Mouse (Mus musculus) hindbrain, embryonic 12.5 days (tissue): ENCODE measurements around the gene Pde4d. TPM values are rescaled to one million over a fixed set of nuclear protein-coding genes. Genes with fewer than 3 reads are reported as not detected.

Experiments used
- ATAC-seq: fragments of 200-750 bp; cut with Nextera tagmentation; 2 replicates; pipeline ENCODE4 v1.8.0; 2017; ENCODE audit warnings: moderate TSS enrichment; ENCODE audit not compliant: low FRiP score
- H3K27ac ChIP-seq: fragments of 300-500 bp; sonication (generic); 2 replicates; pipeline ENCODE4 v1.5.1; 2016; ENCODE audit warnings: mild to moderate bottlenecking
- H3K27me3 ChIP-seq: fragments of 300-500 bp; sonication (generic); 2 replicates; pipeline ENCODE4 v1.6.1; 2016; ENCODE audit warnings: mild to moderate bottlenecking
- H3K36me3 ChIP-seq: fragments of 300-500 bp; sonication (generic); 2 replicates; pipeline ENCODE4 v1.6.1; 2016; ENCODE audit warnings: mild to moderate bottlenecking
- H3K4me1 ChIP-seq: fragments of 300-500 bp; sonication (generic); 2 replicates; pipeline ENCODE4 v1.6.1; 2016
- H3K4me2 ChIP-seq: fragments of 300-500 bp; sonication (generic); replicated peaks from 2 replicates; pipeline ENCODE4 v1.6.1; 2016; ENCODE audit warnings: mild to moderate bottlenecking
- H3K4me3 ChIP-seq: fragments of 300-500 bp; sonication (generic); 2 replicates; pipeline ENCODE4 v1.5.1; 2016; ENCODE audit warnings: mild to moderate bottlenecking
- H3K9ac ChIP-seq: fragments of 300-500 bp; sonication (generic); 2 replicates; pipeline ENCODE4 v1.6.1; 2016; ENCODE audit warnings: mild to moderate bottlenecking, moderate library complexity
- H3K9me3 ChIP-seq: fragments of 300-500 bp; sonication (generic); replicated peaks from 2 replicates; pipeline ENCODE4 v1.6.1; 2016; ENCODE audit warnings: mild to moderate bottlenecking
- WGBS: fragments of 180-500 bp; shearing (Covaris S2); methylation state at CpG from one replicate; pipeline ENCODE4 v1.1.7; 2016; 5-methylcytosine and 5-hydroxymethylcytosine counted together
- polyA plus RNA-seq: library from polyadenylated mRNA; unstranded; fragments of >200 nt; fragmentation: Nextera tagmentation; extraction: Ambion mirVana; gene quantifications from 2 replicates; pipeline ENCODE4 v1.2.1, GENCODE M21; 2016

The Pde4d gene
- polyA plus RNA-seq, 1 experiment from 2014 or later: 20.6 TPM

DNA sequence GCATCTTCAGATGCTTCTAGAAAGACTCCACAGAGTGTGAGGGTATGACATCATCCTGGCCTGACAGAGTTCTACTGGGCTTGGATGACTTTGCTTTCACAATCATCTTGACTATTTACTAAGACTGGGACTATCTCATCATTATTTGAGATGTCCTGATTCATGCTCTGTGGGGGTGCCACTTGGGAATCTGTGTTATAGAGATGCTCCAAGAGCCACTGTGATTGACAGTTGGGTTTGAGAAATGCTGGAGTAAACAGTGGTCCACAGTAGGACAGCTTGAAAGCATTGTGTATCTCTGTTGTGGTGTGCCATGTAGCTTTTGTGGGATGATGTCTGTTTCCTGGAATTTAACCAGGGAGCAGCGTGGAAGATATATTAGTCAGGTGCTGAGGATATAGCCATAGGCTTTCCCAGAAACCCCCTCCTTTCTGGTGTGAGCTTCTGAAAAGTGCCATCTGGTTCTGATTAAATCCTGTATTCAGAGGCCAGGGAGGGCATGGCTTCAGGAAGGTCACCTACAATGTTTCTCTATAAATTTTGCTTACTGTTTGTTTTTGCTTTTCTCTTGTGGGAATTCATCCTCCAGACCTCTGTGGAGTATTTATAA lies 89.1 kb downstream of the Pde4d start:
- no peak for ATAC-seq
- Histone ChIP-seq H3K9me3 (no peaks in the 10 kb centered on the region), H3K27me3 (no peaks in the 10 kb centered on the region), H3K27ac (no peak overlapping the region), H3K4me2 (no peak overlapping the region), H3K9ac (no peak overlapping the region), H3K4me3 (no peak overlapping the region), H3K4me1 (no peaks in the 10 kb centered on the region), H3K36me3 (no peaks in the 10 kb centered on the region)
- 63% methylated on average over 1 of the region's 1 CpGs for WGBS

GRCm38 (mm10) chr13:108541488-108541887 lies 91.7 kb downstream of the Pde4d start:
- no peaks in the 10 kb centered on the region for H3K9me3 ChIP-seq
- H3K9ac ChIP-seq: no peak overlapping the region
- no peaks in the 10 kb centered on the region for H3K27me3 ChIP-seq
- 93% methylated on average over 3 of the region's 3 CpGs for WGBS
- H3K4me3 ChIP-seq: no peak overlapping the region
- H3K4me2 ChIP-seq: no peak overlapping the region
- no peak overlapping the region for H3K27ac ChIP-seq
- H3K4me1 ChIP-seq: no peaks in the 10 kb centered on the region
- no peaks in the 10 kb centered on the region for H3K36me3 ChIP-seq
- no peak for ATAC-seq

DNA sequence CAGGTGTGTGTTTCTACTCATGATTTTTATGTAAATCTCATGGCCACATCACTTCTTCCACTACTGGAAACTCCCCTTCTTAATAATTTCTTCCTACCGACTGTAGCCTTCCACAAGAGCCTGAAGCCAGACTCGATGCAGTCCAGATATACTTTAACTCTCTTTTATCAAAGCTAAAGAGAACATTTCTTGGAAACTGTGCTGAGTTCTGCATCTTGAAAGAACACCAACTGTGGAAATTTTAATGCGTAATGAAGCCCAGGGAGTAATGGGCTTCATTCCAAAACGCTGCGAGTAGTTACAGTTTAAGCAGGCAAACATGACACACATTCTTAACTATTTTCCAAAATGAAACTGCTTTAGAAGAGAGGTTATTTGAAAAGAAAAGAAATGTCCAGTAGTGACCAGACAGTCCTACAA lies 92.6 kb downstream of the Pde4d start:
- no peak overlapping the region for H3K4me2 ChIP-seq
- 85% methylated on average over 5 of the region's 5 CpGs for WGBS
- ATAC-seq: no peak
- H3K4me3 ChIP-seq: no peak overlapping the region
- no peaks in the 10 kb centered on the region for H3K9me3 ChIP-seq
- H3K4me1 ChIP-seq: no peaks in the 10 kb centered on the region
- no peak overlapping the region for H3K27ac ChIP-seq
- H3K27me3 ChIP-seq: no peaks in the 10 kb centered on the region
- H3K36me3 ChIP-seq: no peaks in the 10 kb centered on the region
- no peak overlapping the region for H3K9ac ChIP-seq

DNA sequence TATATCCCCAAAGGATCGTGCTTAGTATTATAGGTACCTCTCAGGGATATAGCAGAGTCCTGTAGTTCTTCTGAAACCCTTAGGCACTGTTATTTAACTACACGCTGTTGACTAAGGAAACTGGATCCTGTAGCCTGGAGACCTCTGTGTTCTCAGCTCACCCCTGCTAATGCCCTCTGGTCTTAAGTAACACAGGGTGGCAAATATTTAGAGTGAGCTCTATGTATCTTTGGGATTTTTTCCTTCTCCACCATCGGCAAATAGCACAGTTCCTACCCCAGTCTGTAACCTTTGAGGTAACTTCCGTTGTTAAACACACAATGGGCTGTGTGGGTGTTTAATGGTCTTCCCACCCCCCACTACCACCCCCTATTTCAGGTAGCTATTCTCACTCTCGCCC lies 102.5 kb downstream of the Pde4d start:
- H3K36me3 ChIP-seq: no peaks in the 10 kb centered on the region
- no peak overlapping the region for H3K4me3 ChIP-seq

GRCm38 (mm10) chr13:108552995-108553394 lies 103.2 kb downstream of the Pde4d start:
- WGBS: 79% methylated on average over 5 of the region's 5 CpGs
- no peak for ATAC-seq
- no peak overlapping the region for H3K27ac ChIP-seq
- H3K27me3 ChIP-seq: no peaks in the 10 kb centered on the region
- H3K9ac ChIP-seq: no peak overlapping the region
- H3K4me3 ChIP-seq: no peak overlapping the region
- H3K4me2 ChIP-seq: no peak overlapping the region
- H3K4me1 ChIP-seq: no peaks in the 10 kb centered on the region
- no peaks in the 10 kb centered on the region for H3K36me3 ChIP-seq
- H3K9me3 ChIP-seq: no peaks in the 10 kb centered on the region

More for the DNA sequence above, 102.5 kb downstream of the Pde4d start:
- no peak overlapping the region for H3K27ac ChIP-seq
- H3K4me1 ChIP-seq: no peaks in the 10 kb centered on the region
- no peak for ATAC-seq
- H3K27me3 ChIP-seq: no peaks in the 10 kb centered on the region
- WGBS: 68% methylated on average over 5 of the region's 5 CpGs
- H3K9me3 ChIP-seq: no peaks in the 10 kb centered on the region
- H3K4me2 ChIP-seq: no peak overlapping the region
- no peak overlapping the region for H3K9ac ChIP-seq

GRCm38 (mm10) chr13:108554901-108555300 lies 105.2 kb downstream of the Pde4d start:
- no peaks in the 10 kb centered on the region for H3K27me3 ChIP-seq
- H3K9ac ChIP-seq: no peak overlapping the region
- H3K36me3 ChIP-seq: no peaks in the 10 kb centered on the region
- no peak overlapping the region for H3K4me2 ChIP-seq
- no peaks in the 10 kb centered on the region for H3K9me3 ChIP-seq
- H3K27ac ChIP-seq: no peak overlapping the region
- no peaks in the 10 kb centered on the region for H3K4me1 ChIP-seq
- no peak overlapping the region for H3K4me3 ChIP-seq
- no peak for ATAC-seq

- no peak overlapping the region for H3K27ac ChIP-seq
- ATAC-seq: no peak
- no peak overlapping the region for H3K4me2 ChIP-seq
- WGBS: 80% methylated on average over 3 of the region's 3 CpGs
- no peaks in the 10 kb centered on the region for H3K36me3 ChIP-seq
- H3K4me3 ChIP-seq: no peak overlapping the region
- no peaks in the 10 kb centered on the region for H3K4me1 ChIP-seq
- H3K9me3 ChIP-seq: no peaks in the 10 kb centered on the region
- H3K9ac ChIP-seq: no peak overlapping the region
- H3K27me3 ChIP-seq: no peaks in the 10 kb centered on the region
Observed at GRCm38 (mm10) chr13:108596938-108597337, 147.2 kb downstream of the Pde4d start.

DNA sequence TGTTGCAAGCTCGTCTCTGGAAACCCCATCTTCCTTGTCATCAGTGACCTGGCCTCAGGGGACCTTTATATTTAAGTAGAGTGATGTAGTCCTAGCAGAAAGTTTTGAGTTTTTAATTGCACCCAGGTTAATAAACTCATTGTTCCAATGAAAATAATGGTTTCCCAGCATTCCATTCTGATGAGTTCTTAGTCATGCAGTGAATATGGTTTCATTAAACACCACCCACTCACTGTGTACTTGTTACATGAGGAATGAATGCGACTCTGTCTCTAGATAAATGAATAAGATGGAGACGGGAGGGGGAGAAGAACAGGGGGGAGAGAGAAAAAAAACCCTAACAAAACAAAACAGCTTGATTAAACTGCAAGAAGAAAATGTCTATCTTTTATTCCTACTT lies 148.9 kb downstream of the Pde4d start:
- Histone ChIP-seq H3K36me3 (no peaks in the 10 kb centered on the region), H3K9ac (no peak overlapping the region), H3K4me2 (no peak overlapping the region), H3K4me3 (no peak overlapping the region), H3K27ac (no peak overlapping the region), H3K4me1 (peaks cover 3% of the 10 kb centered on the region; the same call in 1 of the 2 replicates), H3K27me3 (no peaks in the 10 kb centered on the region), H3K9me3 (no peaks in the 10 kb centered on the region)
- ATAC-seq: no peak
- 73% methylated on average over 3 of the region's 3 CpGs for WGBS

GRCm38 (mm10) chr13:108599186-108599900 lies 149.6 kb downstream of the Pde4d start:
- no peaks in the 10 kb centered on the region for H3K9me3 ChIP-seq
- H3K27me3 ChIP-seq: no peaks in the 10 kb centered on the region
- ATAC-seq: no peak
- H3K4me2 ChIP-seq: no peak overlapping the region
- H3K27ac ChIP-seq: no peak overlapping the region
- H3K36me3 ChIP-seq: no peaks in the 10 kb centered on the region
- no peak overlapping the region for H3K4me3 ChIP-seq
- H3K4me1 ChIP-seq: peaks cover 3% of the 10 kb centered on the region; the same call in 1 of the 2 replicates
- 82% methylated on average over 6 of the region's 6 CpGs for WGBS
- no peak overlapping the region for H3K9ac ChIP-seq

GRCm38 (mm10) chr13:108601021-108601420 lies 151.3 kb downstream of the Pde4d start:
- 90% methylated on average over 2 of the region's 2 CpGs for WGBS
- H3K27ac ChIP-seq: no peak overlapping the region
- H3K4me3 ChIP-seq: no peak overlapping the region
- peaks cover 3% of the 10 kb centered on the region; the same call in 1 of the 2 replicates for H3K4me1 ChIP-seq
- no peaks in the 10 kb centered on the region for H3K9me3 ChIP-seq
- no peak for ATAC-seq
- no peaks in the 10 kb centered on the region for H3K36me3 ChIP-seq
- no peak overlapping the region for H3K9ac ChIP-seq
- no peaks in the 10 kb centered on the region for H3K27me3 ChIP-seq
- no peak overlapping the region for H3K4me2 ChIP-seq

GRCm38 (mm10) chr13:108603502-108603901 lies 153.8 kb downstream of the Pde4d start:
- H3K9me3 ChIP-seq: no peaks in the 10 kb centered on the region
- WGBS: 26% methylated on average over 1 of the region's 1 CpGs
- peaks cover 3% of the 10 kb centered on the region; the same call in 1 of the 2 replicates for H3K4me1 ChIP-seq
- H3K27me3 ChIP-seq: no peaks in the 10 kb centered on the region
- H3K4me3 ChIP-seq: no peak overlapping the region
- no peaks in the 10 kb centered on the region for H3K36me3 ChIP-seq
- ATAC-seq: no peak
- H3K4me2 ChIP-seq: no peak overlapping the region
- H3K9ac ChIP-seq: no peak overlapping the region
- no peak overlapping the region for H3K27ac ChIP-seq

- Histone ChIP-seq H3K27me3 (no peaks in the 10 kb centered on the region), H3K27ac (no peak overlapping the region), H3K4me1 (peaks cover 3% of the 10 kb centered on the region; the same call in 1 of the 2 replicates), H3K9me3 (no peaks in the 10 kb centered on the region), H3K4me3 (no peak overlapping the region), H3K9ac (no peak overlapping the region), H3K36me3 (no peaks in the 10 kb centered on the region), H3K4me2 (no peak overlapping the region)
- no peak for ATAC-seq
Observed at GRCm38 (mm10) chr13:108604213-108604612, 154.5 kb downstream of the Pde4d start.

- Histone ChIP-seq H3K27me3 (no peaks in the 10 kb centered on the region), H3K36me3 (no peaks in the 10 kb centered on the region), H3K4me1 (no peaks in the 10 kb centered on the region), H3K9ac (no peak overlapping the region), H3K9me3 (no peaks in the 10 kb centered on the region), H3K27ac (no peak overlapping the region), H3K4me2 (no peak overlapping the region), H3K4me3 (no peak overlapping the region)
- ATAC-seq: no peak
- WGBS: 83% methylated on average over 1 of the region's 1 CpGs
Observed at GRCm38 (mm10) chr13:108618207-108618606, 168.5 kb downstream of the Pde4d start.
